Mouse (Mus musculus): ENCODE measurements around the gene Ercc1.

Ercc1 gene

DNA sequence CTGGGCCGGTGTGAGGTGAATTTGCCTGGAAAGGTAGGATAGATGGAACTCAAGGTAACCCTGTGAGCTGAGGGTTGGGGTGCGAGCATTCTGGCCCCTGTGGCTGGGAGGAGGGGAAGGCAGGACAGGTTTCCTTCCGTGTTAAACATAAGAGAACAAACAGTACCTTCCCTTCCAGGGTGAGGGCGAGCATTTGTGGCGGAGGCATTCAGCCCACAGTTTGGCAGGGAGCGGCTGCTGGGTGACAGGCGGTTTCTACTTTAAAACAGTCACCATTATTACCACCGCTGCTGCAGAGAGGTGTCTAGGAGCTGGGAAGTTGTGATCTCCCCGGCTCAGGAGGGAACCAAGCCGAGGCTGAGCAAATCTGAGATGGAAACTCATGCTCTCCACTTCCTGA lies 7.5 kb upstream of the Ercc1 start:
- no peak for DNase-seq (ENCODE audit: extremely low read depth, low read depth, low spot score)

DNA sequence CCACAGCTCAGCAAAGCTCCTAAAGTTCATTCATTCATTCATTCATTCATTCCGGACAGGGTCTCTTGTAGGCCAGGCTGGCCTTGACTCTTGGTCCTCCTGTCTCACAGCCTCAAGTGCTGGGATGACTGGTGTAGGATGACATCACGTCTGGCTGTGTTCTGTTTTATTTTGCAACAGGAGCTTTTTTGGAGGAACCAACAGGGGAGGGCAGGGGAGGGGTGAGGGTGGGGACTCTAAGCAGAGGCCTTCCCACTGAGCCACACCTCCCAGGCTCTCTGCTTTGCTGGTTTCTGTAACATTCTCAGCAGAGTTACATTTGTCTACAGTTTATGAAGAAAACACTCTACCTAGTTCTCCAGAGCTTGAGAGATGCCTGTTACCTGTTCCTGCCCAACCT lies 6.5 kb upstream of the Ercc1 start:
- no peak for DNase-seq (ENCODE audit: extremely low read depth, low read depth, low spot score)

DNA sequence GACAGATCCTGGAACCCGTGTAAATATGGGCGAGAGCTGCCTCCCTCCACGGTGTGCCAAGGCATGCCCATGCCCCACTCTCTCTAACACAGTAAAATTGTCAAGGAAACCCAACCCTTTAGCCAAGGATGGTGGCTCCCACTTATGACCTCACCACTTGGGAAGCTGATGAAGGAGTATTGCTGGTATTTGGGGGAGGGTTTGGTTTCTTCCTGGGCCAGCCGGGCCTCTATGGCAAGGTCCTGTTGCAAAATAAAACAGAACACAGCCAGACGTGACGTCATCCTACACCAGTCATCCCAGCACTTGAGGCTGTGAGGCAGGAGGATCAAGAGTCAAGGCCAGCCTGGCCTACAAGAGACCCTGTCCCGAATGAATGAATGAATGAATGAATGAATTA lies 6.0 kb upstream of the Ercc1 start:
- DNase-seq (ENCODE audit: extremely low read depth, low read depth, low spot score): no peak

DNA sequence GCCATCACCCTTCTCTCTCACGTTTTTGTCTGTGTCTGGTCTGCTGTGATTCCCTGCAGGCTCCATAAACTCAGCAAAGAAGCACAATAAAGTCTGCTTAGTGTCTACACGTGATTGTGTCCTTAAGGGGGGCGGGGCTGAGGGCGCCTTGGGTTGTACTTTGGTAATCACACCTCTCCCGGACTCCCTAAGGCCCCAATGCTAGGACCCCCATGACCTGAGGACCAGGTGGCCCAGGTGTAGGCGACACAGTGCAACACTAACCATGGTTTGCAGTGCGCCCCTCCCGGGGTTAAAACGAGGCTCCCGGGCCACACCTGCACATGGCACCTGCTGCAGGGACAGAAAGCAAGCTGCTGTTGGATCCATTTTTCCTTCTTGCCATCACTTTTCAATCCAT lies 3.3 kb upstream of the Ercc1 start:
- no peak for DNase-seq (ENCODE audit: extremely low read depth, low read depth, low spot score)

DNA sequence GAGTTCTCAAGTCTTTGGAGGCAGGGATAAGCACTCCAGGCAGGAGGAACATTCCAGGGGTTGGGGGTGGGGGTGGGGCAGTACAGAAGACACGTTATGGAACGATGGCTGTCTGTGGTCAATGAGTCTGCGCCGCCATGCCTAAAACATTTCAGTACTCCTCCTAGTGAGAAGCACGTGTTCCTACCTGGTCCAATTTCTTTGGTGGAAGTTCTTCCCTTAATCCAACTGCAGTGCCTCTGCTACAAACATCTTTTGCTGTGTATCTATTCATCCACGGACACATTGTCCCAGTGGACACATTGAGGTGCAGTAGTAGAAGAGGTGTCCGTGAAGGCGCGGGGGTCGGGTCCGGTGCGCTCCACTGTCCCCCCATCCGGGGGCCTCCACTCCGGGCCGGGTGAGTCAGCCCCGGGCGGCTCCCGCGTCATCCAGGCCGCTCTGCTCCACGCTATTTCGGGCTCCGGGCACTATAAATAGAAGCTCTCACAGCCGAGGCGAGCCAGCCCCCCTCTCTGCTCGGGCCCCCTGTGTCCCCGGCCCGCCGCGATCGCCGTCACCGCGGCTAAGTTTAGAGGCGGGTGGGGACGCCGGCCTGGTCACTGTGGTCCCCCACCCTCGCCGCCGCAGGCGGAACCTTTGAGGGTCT lies 2.7 kb upstream of the Ercc1 start:
- DNase-seq (ENCODE audit: extremely low read depth, low read depth, low spot score): no peak

DNA sequence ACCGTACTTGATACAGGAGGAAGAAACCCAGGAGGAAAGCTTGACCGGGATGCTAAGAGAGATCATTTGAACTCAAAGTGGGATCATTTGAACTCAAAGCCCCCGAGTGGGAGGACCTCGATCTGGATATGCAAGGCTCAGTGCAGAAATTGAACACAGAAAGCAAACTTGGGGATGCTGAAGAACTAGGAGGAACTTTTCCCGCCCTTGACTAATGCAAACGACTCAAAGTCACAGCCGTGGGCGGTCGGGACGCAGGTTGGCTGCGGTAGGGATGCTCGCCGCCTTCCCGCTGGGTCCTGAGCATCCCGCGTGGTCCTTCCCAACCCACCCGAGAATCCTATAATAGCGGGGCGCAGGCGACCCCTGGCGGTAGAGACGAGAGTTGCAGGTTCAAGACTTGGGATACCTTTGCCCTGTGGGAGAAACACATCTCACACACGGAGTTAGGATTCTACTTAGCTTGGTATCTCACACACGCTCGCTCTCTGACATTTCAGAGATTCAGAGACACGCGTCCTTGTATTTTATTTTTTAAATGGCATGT lies 2.0 kb upstream of the Ercc1 start:
- DNase-seq (ENCODE audit: extremely low read depth, low read depth, low spot score): no peak

DNA sequence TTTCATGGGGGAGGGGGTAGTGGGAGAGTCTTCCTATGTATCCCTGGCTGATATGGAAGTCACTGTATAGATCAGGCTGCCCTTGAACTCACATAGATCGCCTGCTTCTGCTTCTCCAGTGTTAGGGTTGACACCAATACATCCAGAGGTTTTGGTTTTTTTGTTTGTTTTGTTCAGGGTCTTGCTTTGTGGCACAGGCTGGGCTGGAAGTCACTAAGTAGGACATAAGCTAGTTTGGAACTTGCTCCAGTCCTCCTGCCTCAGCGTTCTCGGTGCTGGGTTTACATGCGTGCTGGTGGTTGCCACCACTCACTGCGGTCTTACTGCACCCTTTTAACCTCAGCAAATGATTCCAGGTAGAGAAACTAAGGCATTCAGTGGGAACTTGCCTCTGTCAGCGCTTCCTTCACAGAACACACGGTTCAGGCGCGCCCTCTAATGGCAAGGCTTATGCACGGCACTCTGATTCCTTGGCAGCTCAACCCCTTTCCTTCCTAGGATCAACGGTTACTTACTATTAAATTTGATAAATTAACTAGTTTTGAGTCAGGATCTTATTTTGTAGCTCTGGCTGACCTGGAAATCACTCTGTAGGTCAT lies 1.3 kb upstream of the Ercc1 start:
- no peak for DNase-seq (ENCODE audit: extremely low read depth, low read depth, low spot score)

DNA sequence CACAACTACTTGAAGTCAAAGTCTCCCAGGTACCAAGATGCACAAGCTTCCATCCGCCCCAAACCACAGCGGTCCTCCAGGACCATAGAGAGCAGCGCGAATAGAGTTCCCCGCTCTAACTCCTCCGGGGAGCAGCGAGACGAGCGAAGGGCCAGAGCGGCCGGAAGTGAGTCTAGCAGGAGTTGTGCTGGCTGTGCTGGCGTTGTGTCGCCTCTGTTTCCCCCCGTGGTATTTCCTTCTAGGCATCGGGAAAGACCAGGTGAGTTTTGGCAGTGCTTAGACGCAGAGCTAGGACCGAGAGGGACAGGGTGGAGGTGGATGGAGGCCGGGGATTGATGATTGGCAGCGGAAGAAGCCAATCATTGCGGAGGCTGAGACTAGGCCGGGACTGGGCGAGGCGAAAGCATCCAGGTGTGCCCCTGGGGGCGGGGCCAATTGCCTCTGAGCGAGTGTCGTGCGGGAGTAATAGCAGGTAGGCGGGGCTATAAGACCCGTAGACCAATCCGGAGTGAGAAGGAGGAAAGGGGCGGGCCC lies 427 bp downstream of the Ercc1 start:
- DNase-seq (ENCODE audit: extremely low read depth, low read depth, low spot score): no peak

DNA sequence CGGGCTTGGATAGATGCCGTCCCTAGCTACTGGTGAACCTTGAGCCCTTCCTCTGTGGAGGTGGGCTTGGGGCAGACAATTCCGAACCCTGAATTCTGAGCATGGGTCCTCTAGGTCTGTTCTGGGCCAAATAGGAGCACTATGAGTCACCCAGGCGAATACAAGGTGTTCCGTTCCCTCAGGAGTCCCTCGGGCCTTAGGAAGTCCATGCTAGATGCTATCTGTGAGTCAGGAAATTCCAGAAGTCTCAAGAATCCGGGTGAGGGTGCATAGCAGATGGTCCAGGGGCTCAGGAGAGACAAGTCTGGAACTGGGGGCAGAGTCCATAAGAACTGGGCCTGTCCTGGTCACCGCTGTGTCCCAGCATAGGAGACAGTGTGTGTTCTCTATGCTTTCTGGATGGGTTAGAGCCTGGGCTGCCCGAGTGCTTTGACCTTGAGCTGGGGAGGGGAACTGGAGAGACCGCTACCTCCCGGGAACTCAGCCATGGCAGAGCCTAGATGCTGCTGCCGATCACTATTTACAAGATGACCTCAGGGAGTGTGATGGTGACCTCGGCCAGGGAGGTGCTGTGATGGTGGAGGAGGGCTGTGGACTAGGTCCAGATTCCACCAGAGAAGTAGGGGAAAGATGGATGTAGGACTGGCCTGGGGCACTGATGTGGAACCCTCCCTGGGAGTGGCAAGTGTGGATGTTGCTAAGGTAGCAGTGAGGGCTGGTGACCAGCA lies 4.8 kb downstream of the Ercc1 start:
- DNase-seq (ENCODE audit: extremely low read depth, low read depth, low spot score): no peak

DNA sequence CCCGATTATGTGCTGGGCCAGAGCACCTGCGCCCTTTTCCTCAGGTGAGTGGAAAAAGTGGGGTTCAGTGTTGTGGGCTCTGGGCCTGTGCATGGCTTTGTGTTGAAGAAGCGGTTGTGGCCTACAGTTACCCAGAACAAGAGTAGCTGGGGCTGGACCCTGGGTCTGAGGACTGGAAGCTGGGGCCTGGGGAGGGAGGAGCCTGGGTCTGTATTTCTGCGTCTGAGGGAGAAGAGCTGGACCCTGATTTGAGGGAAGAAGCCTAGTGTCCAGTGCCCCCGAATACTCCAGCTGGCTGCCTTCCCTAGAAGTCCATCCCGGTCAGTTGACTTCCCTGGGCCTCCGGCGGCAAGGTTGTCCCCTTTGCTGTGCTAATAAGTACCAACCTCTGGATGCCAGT lies 5.6 kb downstream of the Ercc1 start:
- no peak for DNase-seq (ENCODE audit: extremely low read depth, low read depth, low spot score)

DNA sequence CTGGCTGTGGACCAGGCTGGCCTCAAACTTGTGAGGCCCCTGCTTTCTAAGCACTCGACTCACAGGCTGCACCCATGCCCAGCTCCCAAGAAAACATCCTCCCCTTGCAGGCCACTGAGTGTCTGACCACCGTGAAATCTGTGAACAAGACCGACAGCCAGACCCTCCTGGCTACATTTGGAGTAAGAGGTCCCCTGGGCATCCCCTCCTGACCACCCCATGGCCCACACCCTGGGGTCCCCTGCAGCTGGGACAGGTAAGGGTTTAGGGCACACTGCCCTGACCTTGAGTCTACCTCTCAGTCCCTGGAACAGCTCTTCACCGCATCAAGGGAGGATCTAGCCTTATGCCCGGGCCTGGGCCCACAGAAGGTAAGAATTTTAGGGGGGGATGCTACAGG lies 10.4 kb downstream of the Ercc1 start:
- no peak for DNase-seq (ENCODE audit: extremely low read depth, low read depth, low spot score)

DNA sequence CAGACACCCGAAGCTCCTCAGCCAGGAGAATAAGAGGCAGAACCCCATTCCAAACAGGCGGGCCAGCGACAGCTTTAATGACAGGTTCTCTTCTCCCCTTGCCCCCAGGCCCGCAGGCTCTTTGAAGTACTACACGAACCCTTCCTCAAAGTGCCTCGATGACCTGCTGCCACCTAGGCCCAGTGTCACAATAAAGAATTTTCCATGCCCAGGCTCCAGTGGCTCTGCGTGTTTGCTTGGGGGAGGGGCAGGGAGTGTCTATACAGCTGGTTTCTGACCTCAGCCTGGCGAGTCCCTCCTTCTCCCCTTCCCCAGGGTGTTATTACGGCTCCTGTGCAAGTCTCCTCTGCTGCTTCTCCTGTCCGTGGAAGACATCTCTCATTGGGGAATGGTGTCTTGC lies 11.7 kb downstream of the Ercc1 start:
- DNase-seq (ENCODE audit: extremely low read depth, low read depth, low spot score): no peak

DNA sequence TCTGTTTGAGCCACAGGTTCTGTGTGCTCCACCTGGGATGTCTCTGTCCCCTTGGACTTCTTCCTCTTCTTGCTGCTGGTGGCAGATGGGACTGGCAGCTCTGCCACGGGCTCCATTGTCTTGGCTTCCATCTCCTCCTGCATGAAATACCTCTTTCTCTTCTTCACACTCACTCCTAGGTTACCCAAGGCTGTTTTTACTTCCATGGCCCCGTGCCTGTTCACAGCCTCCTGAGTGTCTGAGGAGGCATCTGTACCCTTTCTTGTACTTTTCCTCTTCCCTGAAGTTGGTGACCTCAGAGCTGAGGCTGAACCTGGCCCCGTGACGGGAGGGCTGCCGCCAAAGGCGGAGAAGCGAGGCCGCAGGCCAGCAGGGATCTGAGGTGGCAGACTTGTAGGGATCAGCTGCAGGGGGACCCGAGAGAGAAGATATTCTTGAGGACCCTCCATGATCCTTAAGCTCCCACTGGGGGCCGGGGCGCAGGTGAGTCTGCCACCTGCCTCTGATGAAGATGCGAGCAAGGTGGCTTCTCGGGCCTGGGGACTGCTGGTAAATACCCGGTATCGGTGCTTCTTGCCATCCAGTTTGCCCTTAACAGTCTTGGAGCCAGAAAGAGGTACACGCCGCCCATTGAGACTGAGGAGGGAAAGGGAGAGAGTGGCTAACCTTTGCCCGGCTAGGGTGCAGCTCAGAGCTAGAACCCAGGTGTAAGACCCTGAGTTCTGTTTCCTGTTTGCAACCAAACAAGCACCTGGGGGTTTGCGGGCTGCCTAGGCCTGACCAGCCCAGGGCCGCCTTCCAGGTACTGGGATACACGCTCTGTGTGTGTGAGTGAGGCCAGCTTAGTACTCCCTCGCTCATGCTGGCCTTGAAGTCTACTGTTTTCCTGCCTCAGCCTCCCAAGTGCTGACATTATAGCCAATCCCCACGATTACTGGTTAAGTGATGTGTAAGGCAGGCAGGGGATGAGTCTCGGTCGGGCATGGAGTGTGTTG lies 13.1 kb downstream of the Ercc1 start:
- no peak for DNase-seq (ENCODE audit: extremely low read depth, low read depth, low spot score)

DNA sequence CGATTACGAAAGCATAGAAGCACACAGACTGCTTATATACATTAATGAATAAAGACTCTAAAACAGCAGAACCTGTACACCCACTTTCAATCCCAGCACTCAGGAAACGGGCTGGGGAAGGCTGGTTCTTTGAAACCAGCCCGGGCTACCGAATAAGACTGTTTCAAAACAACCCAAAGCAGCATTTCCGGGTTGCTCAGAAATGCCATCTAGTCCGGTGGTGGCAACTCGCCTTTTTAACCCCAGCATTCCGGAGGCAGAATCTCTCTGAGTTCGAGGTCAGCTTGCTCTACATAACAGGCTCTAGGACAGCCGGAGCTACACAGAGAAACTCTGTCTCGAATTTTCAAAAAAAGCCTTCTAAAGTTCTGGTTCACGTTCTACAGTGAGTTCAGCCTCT lies 14.1 kb downstream of the Ercc1 start:
- no peak for DNase-seq (ENCODE audit: extremely low read depth, low read depth, low spot score)

DNA sequence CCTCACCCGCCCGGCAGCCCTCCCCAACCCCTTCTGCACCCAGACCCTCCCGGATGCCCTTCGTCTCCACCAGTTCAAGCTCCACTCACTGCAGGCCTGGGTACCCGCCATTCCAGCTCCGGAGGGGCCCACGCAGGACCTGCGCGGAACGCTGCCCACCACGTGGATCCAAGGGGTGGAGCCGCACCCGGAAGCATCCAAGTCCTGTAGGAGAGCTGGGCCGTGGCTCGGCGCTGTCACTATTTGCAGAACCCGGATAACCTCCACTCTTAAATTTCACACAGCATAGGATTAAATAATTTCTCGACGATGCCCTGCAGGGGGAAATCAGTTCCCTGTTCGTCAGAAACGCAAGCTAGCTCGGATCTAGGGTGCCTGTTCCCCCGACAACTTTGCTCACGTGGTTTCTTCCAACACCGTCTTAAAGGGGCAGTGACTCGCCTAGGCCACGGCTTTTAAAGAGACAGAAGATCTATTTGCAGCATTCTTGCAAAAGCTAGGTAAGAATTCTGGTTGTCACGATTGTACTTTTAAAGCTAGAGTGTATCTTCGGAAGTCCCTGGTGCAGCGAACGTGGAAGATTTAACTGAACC lies 14.8 kb downstream of the Ercc1 start, which contains the start of the genes Cd3eap and Ppp1r13l:
Gene Cd3eap, minus strand, starts transcription at position 185 of the 593 bp plus-strand sequence.
Gene Ppp1r13l, plus strand, starts transcription at position 451 of the 593 bp plus-strand sequence.
- DNase-seq (ENCODE audit: extremely low read depth, low read depth, low spot score): no peak

DNA sequence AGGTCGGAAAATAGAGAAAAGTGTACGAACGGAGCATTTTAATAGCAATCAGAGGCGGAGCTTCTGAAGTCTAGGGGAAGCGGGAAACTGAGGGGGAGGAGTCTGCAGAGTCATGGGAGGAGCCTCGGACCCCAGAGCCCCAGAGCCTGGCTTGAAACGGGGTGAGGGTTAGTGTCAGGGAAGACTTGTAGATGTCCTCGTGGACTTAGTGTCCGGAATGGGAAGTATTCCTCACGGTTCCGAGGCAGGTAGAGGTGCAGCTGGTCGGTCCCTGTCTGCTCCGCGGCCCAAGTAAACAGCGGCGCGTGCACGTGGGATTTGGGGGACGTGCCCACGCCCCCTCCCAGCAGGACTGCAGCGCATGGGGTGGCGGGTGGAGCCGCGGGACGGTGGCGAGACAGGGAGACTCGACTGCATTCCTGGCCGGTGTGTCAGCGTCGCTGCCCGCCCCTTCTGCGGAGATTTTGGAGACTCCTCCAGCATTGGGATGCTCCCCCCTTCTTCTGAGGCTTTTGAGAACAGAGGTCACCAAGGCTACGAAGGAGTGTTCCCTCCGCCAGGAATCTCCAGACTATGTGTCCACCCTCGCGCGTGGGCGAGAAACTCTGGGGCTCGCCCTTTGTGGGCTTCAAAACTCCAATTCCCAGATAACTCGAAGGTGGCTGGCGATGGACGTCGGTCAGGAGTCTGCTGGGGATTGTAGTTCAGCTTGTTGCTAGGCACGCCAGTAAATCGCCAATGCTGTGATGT lies 15.5 kb downstream of the Ercc1 start:
- DNase-seq (ENCODE audit: extremely low read depth, low read depth, low spot score): no peak

DNA sequence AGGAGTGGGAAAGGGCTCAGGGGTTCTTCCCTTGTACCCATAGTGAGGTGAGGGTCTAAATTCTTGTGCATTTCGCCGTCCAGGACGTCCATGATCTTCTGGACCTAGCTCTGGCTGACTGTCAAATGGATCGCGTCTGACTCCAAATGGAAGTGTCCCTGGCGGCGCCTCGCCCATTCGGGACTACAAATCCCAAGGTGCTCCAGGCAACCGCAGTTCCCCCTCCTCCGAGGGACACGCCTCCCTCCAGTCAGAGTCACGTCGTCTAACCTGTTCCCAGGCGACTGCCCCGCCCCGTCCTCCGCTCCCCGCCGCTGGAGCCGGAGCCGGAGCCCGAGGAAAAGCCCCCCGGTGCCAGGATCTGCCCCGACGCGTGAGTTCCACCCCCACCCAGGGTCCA lies 16.4 kb downstream of the Ercc1 start:
- DNase-seq (ENCODE audit: extremely low read depth, low read depth, low spot score): no peak

DNA sequence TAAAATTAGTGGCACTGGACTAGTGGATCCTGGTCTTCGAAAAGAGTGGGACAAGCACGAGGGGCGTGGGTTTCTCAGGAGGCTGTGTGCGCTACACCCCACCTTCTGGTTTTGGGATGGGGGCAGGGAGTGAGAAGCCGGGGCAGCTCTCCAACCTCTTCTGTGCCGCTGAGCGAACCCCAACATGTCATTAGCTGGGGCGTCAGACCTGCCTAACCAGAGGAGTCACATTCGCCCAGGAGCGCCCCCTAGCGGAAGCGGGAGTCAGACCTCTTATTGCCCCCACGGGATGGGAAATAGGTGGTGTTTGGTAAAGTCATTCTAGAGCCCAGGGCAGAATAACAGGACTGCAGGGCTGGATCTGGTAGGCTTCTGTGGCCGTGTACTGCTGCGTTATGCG lies 17.1 kb downstream of the Ercc1 start:
- DNase-seq (ENCODE audit: extremely low read depth, low read depth, low spot score): no peak

DNA sequence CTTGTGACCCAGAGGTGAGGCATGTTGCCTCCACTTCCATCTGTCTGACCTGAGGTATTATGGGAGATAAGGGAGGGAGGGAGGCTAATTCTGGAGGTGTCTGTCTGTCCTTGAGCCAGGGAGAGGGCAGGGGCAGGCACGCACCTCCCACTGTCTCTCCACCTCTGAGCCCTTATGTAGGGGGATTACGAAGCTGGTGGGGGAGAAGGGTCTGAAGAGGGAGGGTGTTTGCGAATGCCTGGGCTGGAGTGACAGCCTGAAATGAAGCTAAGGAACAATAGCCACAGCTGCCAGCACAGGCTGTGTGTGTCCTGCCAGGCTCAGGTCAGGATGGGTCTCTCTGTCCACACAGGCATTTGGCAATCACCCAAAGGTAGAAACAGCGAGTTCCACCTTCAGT lies 17.7 kb downstream of the Ercc1 start:
- DNase-seq (ENCODE audit: extremely low read depth, low read depth, low spot score): no peak

DNA sequence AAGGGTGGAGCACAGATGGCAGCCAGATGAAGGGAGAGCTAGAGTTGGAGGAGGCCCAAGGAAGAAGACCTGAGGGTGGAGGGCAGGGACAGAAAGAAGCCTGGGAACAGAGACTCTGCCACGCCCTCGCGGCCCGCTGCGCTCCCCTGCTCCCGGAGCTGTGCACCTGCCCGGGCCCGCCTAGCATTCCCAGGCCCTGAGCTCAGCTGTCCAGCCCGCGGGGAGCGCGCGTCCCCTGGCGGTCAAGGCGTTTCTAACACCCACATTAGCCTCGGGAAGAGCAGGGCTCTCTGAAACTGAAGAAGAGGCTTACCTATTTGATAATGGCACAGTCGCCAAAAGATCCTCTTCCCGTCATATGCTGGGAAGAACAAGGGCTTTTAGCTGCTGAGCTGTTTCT lies 19.3 kb downstream of the Ercc1 start:
- no peak for DNase-seq (ENCODE audit: extremely low read depth, low read depth, low spot score)

Measured in fat pad, adult 2 months (tissue).